Mouse (Mus musculus) brain, embryonic 14.5 days (tissue): ENCODE data around the gene Olfr1472. TPM values are rescaled to one million over a fixed set of nuclear protein-coding genes. Genes with fewer than 3 reads are reported as not detected.
"Not testable (repeated sequence)": the region's sequence is repeated elsewhere in the genome, so short reads cannot be mapped to it uniquely, and the experiment has no call there.

Source experiments
- DNase-seq: peaks from one replicate; pipeline ENCODE4 v3.0.0-alpha.2; 2011; ENCODE audit warnings: low read depth
- CTCF ChIP-seq: fragments of 200-500 bp; IDR thresholded peaks from 2 replicates; pipeline ENCODE4 v1.5.1; 2012; ENCODE audit warnings: inconsistent platforms, mild to moderate bottlenecking, moderate library complexity, borderline replicate concordance; ENCODE audit not compliant: insufficient read depth, insufficient read length; ENCODE audit errors: extremely low read depth
- POLR2A ChIP-seq: fragments of 200-500 bp; IDR thresholded peaks from 2 replicates; pipeline ENCODE4 v1.6.1; 2012; ENCODE audit warnings: mild to moderate bottlenecking, inconsistent platforms, borderline replicate concordance; ENCODE audit not compliant: poor library complexity, insufficient read depth, insufficient read length, severe bottlenecking; ENCODE audit errors: extremely low read depth
- polyA plus RNA-seq: library from polyadenylated mRNA; depleted of rRNA; stranded (reverse); fragments of >200 nt; gene quantifications from 2 replicates; pipeline ENCODE4 v1.2.3, GENCODE M21; 2012; rRNA removed

The Olfr1472 gene
- polyA plus RNA-seq: not detected in 2 replicates

DNA sequence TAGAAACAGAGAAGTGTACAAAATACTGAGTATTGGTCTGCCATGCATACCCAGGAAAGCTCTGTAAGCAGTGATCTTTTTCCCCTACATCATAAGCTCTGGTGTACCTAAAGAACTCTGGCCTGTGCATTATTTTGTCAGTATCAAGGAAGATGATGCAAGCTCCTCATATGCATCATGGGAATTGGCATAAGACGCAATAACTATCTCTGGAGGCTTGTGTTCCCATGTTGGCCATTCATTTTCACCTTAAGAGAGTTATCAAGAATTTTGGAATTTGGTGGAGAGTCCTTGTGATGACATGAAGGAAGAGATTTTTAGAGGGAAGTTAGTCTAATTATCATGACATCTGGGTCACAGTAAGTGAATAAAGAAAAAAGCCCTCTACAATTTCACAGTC, at the start of gene Olfr1472:
Gene Olfr1472, minus strand, starts transcription at position 101 of the 400 bp plus-strand sequence.
- DNase-seq: no peak
- TF ChIP-seq CTCF (no peak), POLR2A (no peak)

DNA sequence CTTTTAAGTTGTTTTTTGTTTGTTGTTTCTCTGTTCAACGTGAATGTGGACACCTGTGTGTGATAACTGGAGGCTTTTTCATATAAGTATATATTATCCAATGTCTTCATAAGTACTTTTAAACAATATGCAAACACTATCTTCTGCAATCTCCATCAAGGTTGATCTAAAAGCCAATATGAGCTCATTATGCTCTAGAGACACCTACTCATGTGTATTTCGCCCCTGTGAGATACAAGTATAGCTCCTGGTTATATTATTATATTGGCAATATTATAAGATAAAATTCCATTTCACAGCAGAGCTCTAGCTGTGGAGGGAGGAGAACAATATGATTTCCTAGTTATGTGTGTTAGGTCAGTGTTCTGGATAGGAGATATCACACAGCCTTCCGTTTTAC, 44.4 kb upstream of the Olfr1472 start, which contains the start of gene Olfr1477:
Gene Olfr1477, plus strand, starts transcription at position 301 of the 400 bp plus-strand sequence.
- no peak for DNase-seq
- TF ChIP-seq CTCF (no peak), POLR2A (no peak)

DNA sequence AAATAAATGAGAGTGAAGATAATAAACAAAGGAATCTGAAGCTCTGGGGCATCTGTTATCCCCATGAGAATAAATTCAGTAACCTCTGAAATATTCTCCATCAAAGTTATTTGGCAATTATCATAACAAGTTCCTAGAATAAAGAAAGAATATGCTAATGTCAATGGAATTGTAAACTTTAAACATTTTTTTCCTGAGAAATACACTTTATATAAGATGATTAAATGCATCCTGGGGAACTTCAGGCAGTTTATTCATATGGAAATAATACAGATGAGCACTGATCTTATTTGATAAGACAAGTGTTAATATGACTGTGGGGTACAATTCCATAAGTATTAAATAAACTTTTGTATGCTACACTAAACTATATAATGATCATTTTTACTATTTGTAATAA, 24.2 kb upstream of the Olfr1472 start, which contains the start of gene Olfr1475:
Gene Olfr1475, minus strand, starts transcription at position 101 of the 400 bp plus-strand sequence.
- DNase-seq: no peak
- TF ChIP-seq POLR2A (no peak), CTCF (no peak)

DNA sequence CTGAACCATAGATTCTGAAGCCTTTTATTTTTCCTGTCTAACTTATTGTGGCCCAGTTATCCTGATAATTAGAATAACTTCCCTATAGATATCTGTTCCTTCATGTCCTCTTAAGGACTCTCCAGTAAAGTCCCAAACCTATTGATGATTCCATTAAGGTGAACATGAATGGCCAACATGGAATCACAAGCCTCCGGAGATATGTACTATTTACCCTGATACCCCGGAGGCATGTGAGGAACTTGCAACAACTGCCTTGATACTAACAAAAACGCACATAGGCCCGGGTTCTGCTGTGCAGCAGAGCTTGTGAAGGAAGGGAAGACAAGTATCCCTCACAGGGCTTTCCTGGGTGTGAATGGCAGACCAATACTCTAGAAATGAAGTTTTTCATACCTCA, 13.4 kb upstream of the Olfr1472 start, which contains the start of gene Olfr1474:
Gene Olfr1474, plus strand, starts transcription at position 301 of the 400 bp plus-strand sequence.
- not testable (repeated sequence) for DNase-seq

DNA sequence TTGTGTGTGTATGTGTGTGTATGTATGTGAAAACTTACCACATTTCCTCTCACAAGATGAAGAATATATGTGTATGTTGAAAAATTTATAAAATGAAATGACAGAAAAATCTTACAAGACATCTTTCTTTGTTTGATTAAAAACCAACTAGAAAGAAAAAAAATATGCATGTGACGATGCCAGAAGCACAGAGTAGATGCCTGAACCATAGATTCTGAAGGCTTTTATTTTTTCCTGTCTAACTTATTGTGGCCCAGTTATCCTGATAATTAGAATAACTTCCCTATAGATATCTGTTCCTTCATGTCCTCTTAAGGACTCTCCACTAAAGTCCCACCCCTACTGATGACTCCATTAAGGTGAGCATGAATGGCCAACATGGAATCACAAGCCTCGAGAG, 12.8 kb downstream of the Olfr1472 start, which contains the start of gene Olfr1471:
Gene Olfr1471, plus strand, starts transcription at position 301 of the 400 bp plus-strand sequence.
- not testable (repeated sequence) for DNase-seq

DNA sequence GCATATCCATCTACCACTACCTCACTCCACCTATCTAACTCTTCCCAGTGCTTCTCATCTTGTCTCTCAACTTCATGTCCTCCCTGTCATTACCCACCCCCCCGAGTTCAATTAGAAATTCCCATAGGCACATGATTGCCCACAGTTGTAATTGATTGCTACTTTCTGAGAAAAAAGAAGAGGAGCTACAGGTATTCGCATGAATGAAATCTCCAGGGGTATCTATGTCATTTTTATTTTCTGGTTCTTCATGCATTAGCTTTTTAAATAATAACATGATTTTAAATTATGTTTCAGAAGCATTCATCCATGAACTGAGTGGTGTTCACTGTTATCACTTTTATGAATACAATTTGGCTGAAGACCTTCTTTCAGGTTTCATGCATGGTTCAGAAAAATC, 48.3 kb downstream of the Olfr1472 start, which contains the start of gene Olfr1469:
Gene Olfr1469, plus strand, starts transcription at position 301 of the 400 bp plus-strand sequence.
- TF ChIP-seq CTCF: no peak
- no peak for DNase-seq

Other genes starting within 250 kb of the Olfr1472 start
- not detected in 2 replicates for gene Olfr1463, start 224.8 kb downstream of the Olfr1472 start, polyA plus RNA-seq
- gene Olfr1465, start 140.5 kb downstream of the Olfr1472 start, polyA plus RNA-seq: not detected in 2 replicates
- gene Olfr1466, start 117.2 kb downstream of the Olfr1472 start, polyA plus RNA-seq: not detected in 2 replicates
- gene Olfr1467, start 93.8 kb downstream of the Olfr1472 start, polyA plus RNA-seq: not detected in 2 replicates
- gene Olfr1469, start 48.2 kb downstream of the Olfr1472 start, polyA plus RNA-seq: not detected in 2 replicates
- not detected in 2 replicates for gene Olfr1471, start 12.7 kb downstream of the Olfr1472 start, polyA plus RNA-seq
- gene Olfr1474, start 13.5 kb upstream of the Olfr1472 start, polyA plus RNA-seq: not detected in 2 replicates
- not detected in 2 replicates for gene Olfr1475, start 24.1 kb upstream of the Olfr1472 start, polyA plus RNA-seq
- gene Olfr1477, start 44.5 kb upstream of the Olfr1472 start, polyA plus RNA-seq: not detected in 2 replicates
- not detected in 2 replicates for gene Olfr1480, start 71.8 kb upstream of the Olfr1472 start, polyA plus RNA-seq
- gene Olfr1484, start 127.4 kb upstream of the Olfr1472 start, polyA plus RNA-seq: not detected in 2 replicates
- not detected in 2 replicates for gene Olfr1487, start 161.3 kb upstream of the Olfr1472 start, polyA plus RNA-seq
- not detected in 2 replicates for gene Olfr1489, start 175.5 kb upstream of the Olfr1472 start, polyA plus RNA-seq
- gene Olfr1490, start 195.0 kb upstream of the Olfr1472 start, polyA plus RNA-seq: not detected in 2 replicates
- not detected in 2 replicates for gene Olfr1491, start 241.2 kb upstream of the Olfr1472 start, polyA plus RNA-seq